Mouse (Mus musculus) midbrain, embryonic 15.5 days (tissue): Measurements from ENCODE around the gene Sufu. TPM values are rescaled to one million over a fixed set of nuclear protein-coding genes. Genes with fewer than 3 reads are reported as not detected.

Experiments used
- ATAC-seq: fragments of 200-750 bp; cut with Nextera tagmentation; replicated peaks from 2 replicates; pipeline ENCODE4 v1.8.0; 2017; ENCODE audit warnings: moderate TSS enrichment
- H3K27ac ChIP-seq: fragments of 300-500 bp; sonication (generic); 2 replicates; pipeline ENCODE4 v1.5.1; 2015; ENCODE audit warnings: mild to moderate bottlenecking, inconsistent platforms
- H3K27me3 ChIP-seq: fragments of 300-500 bp; sonication (generic); replicated peaks from 2 replicates; pipeline ENCODE4 v1.6.1; 2015; ENCODE audit warnings: inconsistent platforms
- H3K36me3 ChIP-seq: fragments of 300-500 bp; sonication (generic); replicated peaks from 2 replicates; pipeline ENCODE4 v1.6.1; 2015; ENCODE audit warnings: inconsistent platforms
- H3K4me1 ChIP-seq: fragments of 300-500 bp; sonication (generic); 2 replicates; pipeline ENCODE4 v1.6.1; 2015; ENCODE audit warnings: inconsistent platforms
- H3K4me2 ChIP-seq: fragments of 300-500 bp; sonication (generic); 2 replicates; pipeline ENCODE4 v1.6.1; 2015; ENCODE audit warnings: inconsistent platforms, mild to moderate bottlenecking, moderate library complexity
- H3K4me3 ChIP-seq: fragments of 300-500 bp; sonication (generic); 2 replicates; pipeline ENCODE4 v1.5.1; 2015; ENCODE audit warnings: mild to moderate bottlenecking, inconsistent platforms
- H3K9ac ChIP-seq: fragments of 300-500 bp; sonication (generic); 2 replicates; pipeline ENCODE4 v1.6.1; 2015; ENCODE audit warnings: mild to moderate bottlenecking, inconsistent platforms
- H3K9me3 ChIP-seq: fragments of 300-500 bp; sonication (generic); 2 replicates; pipeline ENCODE4 v1.6.1; 2016; ENCODE audit warnings: inconsistent platforms
- WGBS: fragments of 180-500 bp; shearing (Covaris S2); methylation state at CpG from one replicate; pipeline ENCODE4 v1.1.7; 2015; ENCODE audit warnings: mixed read lengths; 5-methylcytosine and 5-hydroxymethylcytosine counted together
- polyA plus RNA-seq: library from polyadenylated mRNA; unstranded; fragments of >200 nt; fragmentation: Nextera tagmentation; extraction: Ambion mirVana; gene quantifications from 2 replicates; pipeline ENCODE4 v1.2.1, GENCODE M21; 2015

The Sufu gene
- polyA plus RNA-seq, 1 experiment from 2014 or later, result 24.4 TPM

- no peaks in the 10 kb centered on the region for H3K9me3 ChIP-seq
- ATAC-seq, result no peak
- peak overlapping the region; percentile 72 for H3K4me2 ChIP-seq
- peak overlapping the region; percentile 15 for H3K9ac ChIP-seq
- H3K27ac ChIP-seq, result peak overlapping the region; percentile 82
- peaks cover 67% of the 10 kb centered on the region for H3K4me1 ChIP-seq
- H3K4me3 ChIP-seq, result peak overlapping the region; percentile 93
- H3K27me3 ChIP-seq, result no peaks in the 10 kb centered on the region
- no peaks in the 10 kb centered on the region for H3K36me3 ChIP-seq
- WGBS, result 62% methylated on average over 8 of the region's 8 CpGs
These were observed 109.1 kb downstream of the Sufu start for GRCm38 (mm10) chr19:46505646-46506371.

- 14% methylated on average over 3 of the region's 3 CpGs for WGBS
- H3K9me3 ChIP-seq, result no peaks in the 10 kb centered on the region
- H3K4me1 ChIP-seq, result peaks cover 72% of the 10 kb centered on the region
- no peak for ATAC-seq
- no peaks in the 10 kb centered on the region for H3K36me3 ChIP-seq
- peak overlapping the region; percentile 93 for H3K4me3 ChIP-seq
- H3K27me3 ChIP-seq, result no peaks in the 10 kb centered on the region
- peak overlapping the region; percentile 82 for H3K27ac ChIP-seq
- peak overlapping the region; percentile 15; the same call in 1 of the 2 replicates for H3K9ac ChIP-seq
- peak overlapping the region; percentile 72 for H3K4me2 ChIP-seq
These were observed 109.6 kb downstream of the Sufu start for GRCm38 (mm10) chr19:46506372-46506717.

- peaks cover 76% of the 10 kb centered on the region for H3K4me1 ChIP-seq
- H3K4me3 ChIP-seq, result peak overlapping the region; percentile 93
These were observed 110.5 kb downstream of the Sufu start for GRCm38 (mm10) chr19:46507181-46507581.

GRCm38 (mm10) chr19:46507806-46508205 lies 111.1 kb downstream of the Sufu start:
- peak overlapping the region; percentile 93 for H3K4me3 ChIP-seq
- WGBS, result 74% methylated on average over 1 of the region's 1 CpGs

More at GRCm38 (mm10) chr19:46507181-46507581, 110.5 kb downstream of the Sufu start:
- Histone ChIP-seq H3K36me3 (no peaks in the 10 kb centered on the region), H3K27me3 (no peaks in the 10 kb centered on the region), H3K4me2 (peak overlapping the region; percentile 72), H3K9ac (peak overlapping the region; percentile 41), H3K9me3 (no peaks in the 10 kb centered on the region), H3K27ac (peak overlapping the region; percentile 82)
- 19% methylated on average over 8 of the region's 8 CpGs for WGBS
- ATAC-seq, result no peak

GRCm38 (mm10) chr19:46508738-46509137 lies 112.0 kb downstream of the Sufu start:
- Histone ChIP-seq H3K4me1 (peaks cover 76% of the 10 kb centered on the region), H3K9me3 (no peaks in the 10 kb centered on the region), H3K4me3 (no peak overlapping the region), H3K27me3 (no peaks in the 10 kb centered on the region), H3K9ac (no peak overlapping the region), H3K4me2 (no peak overlapping the region), H3K27ac (no peak overlapping the region), H3K36me3 (peaks cover 6% of the 10 kb centered on the region; the same call in 1 of the 2 replicates)
- 80% methylated on average over 3 of the region's 3 CpGs for WGBS
- ATAC-seq, result no peak

More at GRCm38 (mm10) chr19:46507806-46508205, 111.1 kb downstream of the Sufu start:
- Histone ChIP-seq H3K9ac (no peak overlapping the region), H3K4me1 (peaks cover 76% of the 10 kb centered on the region), H3K27ac (peak overlapping the region; percentile 82), H3K27me3 (no peaks in the 10 kb centered on the region), H3K4me2 (peak overlapping the region; percentile 72), H3K36me3 (no peaks in the 10 kb centered on the region), H3K9me3 (no peaks in the 10 kb centered on the region)
- no peak for ATAC-seq

- Histone ChIP-seq H3K27me3 (no peaks in the 10 kb centered on the region), H3K36me3 (peaks cover 11% of the 10 kb centered on the region), H3K4me3 (no peak overlapping the region), H3K9me3 (no peaks in the 10 kb centered on the region), H3K27ac (no peak overlapping the region), H3K4me1 (peaks cover 73% of the 10 kb centered on the region), H3K9ac (no peak overlapping the region), H3K4me2 (no peak overlapping the region)
- 90% methylated on average over 3 of the region's 3 CpGs for WGBS
- ATAC-seq, result no peak
These were observed 112.5 kb downstream of the Sufu start for GRCm38 (mm10) chr19:46509202-46509601.

- 87% methylated on average over 4 of the region's 4 CpGs for whole genome bisulfite sequencing
- no peaks in the 10 kb centered on the region for H3K9me3 ChIP-seq
- no peak overlapping the region for H3K27ac ChIP-seq
- no peak overlapping the region for H3K4me3 ChIP-seq
- no peak overlapping the region for H3K9ac ChIP-seq
- H3K4me2 ChIP-seq, result no peak overlapping the region
- H3K27me3 ChIP-seq, result no peaks in the 10 kb centered on the region
- no peak for ATAC-seq
- H3K4me1 ChIP-seq, result peaks cover 68% of the 10 kb centered on the region
- peaks cover 16% of the 10 kb centered on the region for H3K36me3 ChIP-seq
These were observed 113.0 kb downstream of the Sufu start for GRCm38 (mm10) chr19:46509736-46510135.

- Histone ChIP-seq H3K4me2 (no peak overlapping the region), H3K27me3 (no peaks in the 10 kb centered on the region), H3K4me3 (no peak overlapping the region), H3K9me3 (no peaks in the 10 kb centered on the region), H3K4me1 (peaks cover 61% of the 10 kb centered on the region), H3K27ac (0 out of 2 replicates have a peak overlapping the region, but pooled peaks have one; percentile 6), H3K9ac (no peak overlapping the region), H3K36me3 (peaks cover 23% of the 10 kb centered on the region)
- WGBS, result 75% methylated on average over 5 of the region's 5 CpGs
- ATAC-seq, result no peak
These were observed 113.7 kb downstream of the Sufu start for GRCm38 (mm10) chr19:46510401-46510800.

- 54% methylated on average over 3 of the region's 3 CpGs for WGBS
- no peak for ATAC-seq
- H3K9ac ChIP-seq, result no peak overlapping the region
- peaks cover 57% of the 10 kb centered on the region for H3K4me1 ChIP-seq
- H3K27me3 ChIP-seq, result no peaks in the 10 kb centered on the region
- no peak overlapping the region for H3K4me2 ChIP-seq
- peak overlapping the region; percentile 6; the same call in 1 of the 2 replicates for H3K27ac ChIP-seq
- no peaks in the 10 kb centered on the region for H3K9me3 ChIP-seq
- H3K4me3 ChIP-seq, result no peak overlapping the region
- peaks cover 27% of the 10 kb centered on the region for H3K36me3 ChIP-seq
These were observed 114.1 kb downstream of the Sufu start for GRCm38 (mm10) chr19:46510824-46511223.

GRCm38 (mm10) chr19:46511263-46511662 lies 114.6 kb downstream of the Sufu start:
- H3K36me3 ChIP-seq, result peaks cover 30% of the 10 kb centered on the region
- H3K27ac ChIP-seq, result peak overlapping the region; percentile 6; the same call in 1 of the 2 replicates
- no peak for ATAC-seq

GRCm38 (mm10) chr19:46514387-46514786 lies 117.7 kb downstream of the Sufu start:
- Histone ChIP-seq H3K27ac (no peak overlapping the region), H3K4me1 (peaks cover 37% of the 10 kb centered on the region), H3K9me3 (no peaks in the 10 kb centered on the region), H3K36me3 (peaks cover 30% of the 10 kb centered on the region), H3K4me3 (no peak overlapping the region), H3K9ac (no peak overlapping the region), H3K4me2 (no peak overlapping the region), H3K27me3 (no peaks in the 10 kb centered on the region)
- ATAC-seq, result no peak
- whole genome bisulfite sequencing, result 82% methylated on average over 12 of the region's 12 CpGs

More at GRCm38 (mm10) chr19:46511263-46511662, 114.6 kb downstream of the Sufu start:
- peaks cover 53% of the 10 kb centered on the region for H3K4me1 ChIP-seq
- H3K27me3 ChIP-seq, result no peaks in the 10 kb centered on the region
- WGBS, result 86% methylated on average over 10 of the region's 10 CpGs
- H3K4me3 ChIP-seq, result no peak overlapping the region
- H3K9me3 ChIP-seq, result no peaks in the 10 kb centered on the region
- no peak overlapping the region for H3K9ac ChIP-seq
- H3K4me2 ChIP-seq, result no peak overlapping the region

- H3K36me3 ChIP-seq, result peaks cover 30% of the 10 kb centered on the region
These were observed 118.7 kb downstream of the Sufu start for GRCm38 (mm10) chr19:46515287-46515821.

More at GRCm38 (mm10) chr19:46515287-46515821, 118.7 kb downstream of the Sufu start:
- Histone ChIP-seq H3K9ac (no peak overlapping the region), H3K27me3 (no peaks in the 10 kb centered on the region), H3K4me2 (no peak overlapping the region), H3K4me3 (no peak overlapping the region), H3K4me1 (peaks cover 30% of the 10 kb centered on the region), H3K27ac (no peak overlapping the region), H3K9me3 (no peaks in the 10 kb centered on the region)
- WGBS, result 88% methylated on average over 24 of the region's 24 CpGs
- ATAC-seq, result no peak
